Mouse (Mus musculus) heart, postnatal 0 days (tissue): ENCODE measurements at regions not wholly inside any gene's neighbourhood (a gene's known extent, or its start where the extent isn't known, plus 50 kb on each side); places are given as distances from the start of the nearest gene placed in this dataset.
"Not testable (repeated sequence)": the region's sequence is repeated elsewhere in the genome, so short reads cannot be mapped to it uniquely, and the experiment has no call there.

Experiments used
- ATAC-seq: fragments of 200-750 bp; cut with Nextera tagmentation; 2 replicates; pipeline ENCODE4 v1.8.0; 2017; ENCODE audit warnings: low read depth, moderate number of reproducible peaks, moderate library complexity; ENCODE audit not compliant: insufficient read depth
- DNase-seq: peaks from one replicate; pipeline ENCODE4 v3.0.0-alpha.2; 2016; ENCODE audit warnings: low spot score
- H3K27ac ChIP-seq: fragments of 300-500 bp; sonication (generic); 2 replicates; pipeline ENCODE4 v1.5.1; 2014; ENCODE audit warnings: low read depth, mild to moderate bottlenecking
- H3K27me3 ChIP-seq: fragments of 300-500 bp; sonication (generic); 2 replicates; pipeline ENCODE4 v1.6.1; 2014; ENCODE audit warnings: low read length, mixed read lengths; ENCODE audit not compliant: control insufficient read depth, insufficient read depth
- H3K36me3 ChIP-seq: fragments of 300-500 bp; sonication (generic); replicated peaks from 2 replicates; pipeline ENCODE4 v1.6.1; 2014; ENCODE audit warnings: low read length, mixed read lengths; ENCODE audit not compliant: control insufficient read depth, insufficient read depth
- H3K4me1 ChIP-seq: fragments of 300-500 bp; sonication (generic); 2 replicates; pipeline ENCODE4 v1.6.1; 2014; ENCODE audit warnings: antibody characterized with exemption; ENCODE audit not compliant: control insufficient read depth, insufficient read depth
- H3K4me2 ChIP-seq: fragments of 300-500 bp; sonication (generic); 2 replicates; pipeline ENCODE4 v1.6.1; 2014; ENCODE audit warnings: low read depth, mild to moderate bottlenecking, low read length, moderate library complexity
- H3K4me3 ChIP-seq: fragments of 300-500 bp; sonication (generic); 2 replicates; pipeline ENCODE4 v1.5.1; 2014; ENCODE audit warnings: low read depth, low read length
- H3K9ac ChIP-seq: fragments of 300-500 bp; sonication (generic); replicated peaks from 2 replicates; pipeline ENCODE4 v1.6.1; 2014; ENCODE audit warnings: low read depth, low read length, mixed read lengths
- H3K9me3 ChIP-seq: fragments of 300-500 bp; sonication (generic); replicated peaks from 2 replicates; pipeline ENCODE4 v1.6.1; 2016; ENCODE audit warnings: low read length; ENCODE audit not compliant: control insufficient read depth
- CTCF ChIP-seq: IDR thresholded peaks from 2 replicates; pipeline ENCODE4 v1.5.1; 2016; ENCODE audit warnings: antibody characterized with exemption, control low read depth, low read depth
- EP300 ChIP-seq: IDR thresholded peaks from 2 replicates; pipeline ENCODE4 v1.6.1; 2016; ENCODE audit warnings: antibody characterized with exemption, low read depth
- WGBS: fragments of 180-500 bp; shearing (Covaris S2); extraction: QIAGEN DNeasy Blood & Tissue Kit; methylation state at CpG from one replicate; pipeline ENCODE4 v1.1.7; 2014; 5-methylcytosine and 5-hydroxymethylcytosine counted together

DNA sequence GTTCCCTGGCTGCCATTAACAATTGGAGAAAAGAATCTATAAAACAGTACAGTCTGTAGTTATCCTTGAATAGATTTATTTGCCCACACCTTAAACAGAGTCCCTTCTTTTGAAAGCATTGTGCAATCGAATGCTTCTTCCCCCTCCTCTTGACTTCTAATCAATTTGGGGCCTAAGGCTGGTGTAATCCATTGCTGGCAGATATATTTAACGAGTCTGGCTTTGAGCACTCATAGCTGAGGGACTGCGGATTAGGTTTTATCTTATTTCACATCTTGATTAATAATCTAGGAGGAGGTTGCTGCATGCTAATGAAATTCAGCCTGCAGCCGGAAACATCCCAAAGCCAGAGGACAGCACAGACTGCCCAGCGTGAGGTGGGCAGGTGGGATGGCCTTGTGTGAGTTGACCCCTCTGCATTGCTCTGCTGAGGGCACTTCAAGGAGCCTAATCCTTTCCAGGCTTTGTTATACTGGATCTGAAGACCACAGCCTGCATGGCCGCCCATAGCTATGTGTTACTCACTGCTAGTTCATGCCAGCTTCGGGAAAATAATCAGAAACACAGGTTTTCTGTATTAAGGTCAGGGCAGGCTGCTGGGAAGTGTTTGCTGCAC lies 163.6 kb downstream of the Mterf1b start:
- DNase-seq, result no peak
- Histone ChIP-seq H3K9ac (no peak overlapping the region), H3K36me3 (no peaks in the 10 kb centered on the region), H3K27me3 (no peaks in the 10 kb centered on the region), H3K4me1 (no peaks in the 10 kb centered on the region), H3K27ac (no peak overlapping the region), H3K4me3 (no peak overlapping the region), H3K4me2 (no peak overlapping the region), H3K9me3 (no peaks in the 10 kb centered on the region)
- TF ChIP-seq CTCF (no peak), EP300 (no peak)
- ATAC-seq, result no peak
- 83% methylated on average over 7 of the region's 7 CpGs for WGBS

- H3K4me1 ChIP-seq, DNase-seq, H3K27ac ChIP-seq, H3K36me3 ChIP-seq, H3K4me3 ChIP-seq, H3K27me3 ChIP-seq, H3K9ac ChIP-seq, ATAC-seq, H3K4me2 ChIP-seq, H3K9me3 ChIP-seq: not testable (repeated sequence)
These were observed 164.5 kb downstream of the Mterf1b start for GRCm38 (mm10) chr5:4356555-4357273.

DNA sequence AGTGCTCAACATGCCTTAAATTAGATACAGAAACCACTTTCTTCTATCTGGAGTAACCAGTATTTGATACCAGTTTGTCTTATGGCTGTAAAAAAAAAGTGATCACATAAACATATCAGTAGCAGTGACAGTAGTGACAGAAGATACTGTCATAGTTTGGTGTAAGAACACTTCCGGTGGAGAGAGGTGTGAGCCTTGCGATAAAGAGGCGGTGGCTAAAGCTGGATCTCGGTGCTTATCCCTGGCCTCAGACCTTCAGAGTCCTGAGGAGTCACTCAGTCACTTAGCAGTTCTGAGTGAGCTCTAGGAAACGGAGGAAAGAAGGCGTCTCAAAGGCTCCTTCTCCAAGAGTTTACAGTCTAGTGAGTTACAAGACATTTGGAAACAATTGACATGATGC lies 169.4 kb downstream of the Mterf1b start:
- not testable (repeated sequence) for DNase-seq, H3K36me3 ChIP-seq
- 76% methylated on average over 6 of the region's 6 CpGs for WGBS

DNA sequence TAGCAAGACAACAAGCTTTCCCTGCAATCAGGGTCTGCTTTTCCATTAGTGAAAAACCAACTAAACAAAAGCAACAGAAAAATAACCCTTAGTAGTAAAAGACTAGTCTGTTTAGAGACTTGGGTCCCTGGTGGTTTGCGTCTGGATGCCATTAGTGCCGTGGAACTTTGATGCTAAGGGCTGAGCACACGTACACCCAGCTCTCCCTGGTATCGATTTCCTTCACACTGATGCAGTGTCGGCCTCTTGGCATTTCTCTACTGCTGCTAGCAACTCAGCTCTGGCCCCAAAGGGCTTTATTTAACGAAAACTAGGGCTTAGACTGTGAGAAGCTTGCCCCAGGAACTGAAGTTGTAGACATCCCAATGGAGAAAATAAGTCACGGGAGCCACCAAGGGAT lies 192.6 kb downstream of the Mterf1b start:
- H3K9me3 ChIP-seq, H3K4me2 ChIP-seq, DNase-seq, H3K27ac ChIP-seq, H3K4me3 ChIP-seq, ATAC-seq, H3K4me1 ChIP-seq, H3K36me3 ChIP-seq, H3K27me3 ChIP-seq, H3K9ac ChIP-seq: not testable (repeated sequence)
- 75% methylated on average over 7 of the region's 7 CpGs for WGBS

More for the DNA sequence above, 169.4 kb downstream of the Mterf1b start:
- not testable (repeated sequence) for H3K4me1 ChIP-seq, H3K4me3 ChIP-seq, H3K27ac ChIP-seq, H3K9ac ChIP-seq, ATAC-seq, H3K27me3 ChIP-seq, H3K9me3 ChIP-seq, H3K4me2 ChIP-seq

GRCm38 (mm10) chr5:4391083-4391482 lies 198.9 kb downstream of the Mterf1b start:
- no peaks in the 10 kb centered on the region for H3K27me3 ChIP-seq
- H3K9me3 ChIP-seq, result no peaks in the 10 kb centered on the region
- H3K9ac ChIP-seq, result no peak overlapping the region
- no peaks in the 10 kb centered on the region for H3K36me3 ChIP-seq
- ATAC-seq (peak; percentile 60), DNase-seq (no peak)
- H3K4me1 ChIP-seq, result no peaks in the 10 kb centered on the region
- no peak overlapping the region for H3K4me3 ChIP-seq
- no peak overlapping the region for H3K27ac ChIP-seq
- TF ChIP-seq EP300, result no peak
- TF ChIP-seq CTCF, result no peak
- WGBS, result 20% methylated on average over 2 of the region's 2 CpGs
- H3K4me2 ChIP-seq, result no peak overlapping the region

DNA sequence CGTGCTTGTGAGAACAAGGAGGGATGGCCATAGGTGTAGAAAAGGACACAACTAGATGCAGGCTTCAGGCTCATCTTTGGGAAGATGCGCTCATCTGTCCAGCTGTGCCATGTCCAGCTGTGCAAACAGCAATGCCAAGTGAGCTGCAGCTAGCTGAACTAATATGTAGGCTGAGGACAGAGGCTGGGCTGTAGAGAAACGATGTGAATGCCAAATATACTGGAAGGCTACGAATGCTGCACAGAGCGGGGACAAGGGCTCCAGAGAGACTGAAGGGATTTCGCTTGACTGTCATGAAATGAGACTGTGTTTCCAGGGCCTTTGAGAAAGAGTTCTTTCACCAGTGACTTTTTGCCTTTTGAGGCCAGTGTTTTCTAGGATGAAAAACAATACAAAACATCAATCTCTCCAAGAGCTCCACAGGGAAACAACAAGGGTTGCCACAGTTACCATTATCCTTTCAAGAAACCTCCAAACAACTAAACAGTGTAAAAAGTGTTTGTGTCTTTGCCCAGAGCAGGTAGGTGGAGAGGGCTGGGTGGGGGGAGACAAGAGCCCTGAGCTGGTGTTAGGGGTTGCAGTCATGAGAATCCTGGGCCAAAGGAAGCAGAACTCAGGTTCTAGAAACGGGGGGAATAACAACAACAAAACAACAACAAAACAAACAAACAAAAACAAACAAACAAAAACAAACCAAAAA lies 202.3 kb downstream of the Mterf1b start:
- WGBS, result 78% methylated on average over 6 of the region's 7 CpGs
- H3K27me3 ChIP-seq, H3K4me3 ChIP-seq, H3K27ac ChIP-seq, H3K9ac ChIP-seq, H3K9me3 ChIP-seq, ATAC-seq, H3K4me1 ChIP-seq, DNase-seq, H3K36me3 ChIP-seq, H3K4me2 ChIP-seq: not testable (repeated sequence)
